Mouse (Mus musculus): ENCODE results near the gene Lhfp.
"Not testable (repeated sequence)": the region's sequence is repeated elsewhere in the genome, so short reads cannot be mapped to it uniquely, and the experiment has no call there.

The Lhfp gene

DNA sequence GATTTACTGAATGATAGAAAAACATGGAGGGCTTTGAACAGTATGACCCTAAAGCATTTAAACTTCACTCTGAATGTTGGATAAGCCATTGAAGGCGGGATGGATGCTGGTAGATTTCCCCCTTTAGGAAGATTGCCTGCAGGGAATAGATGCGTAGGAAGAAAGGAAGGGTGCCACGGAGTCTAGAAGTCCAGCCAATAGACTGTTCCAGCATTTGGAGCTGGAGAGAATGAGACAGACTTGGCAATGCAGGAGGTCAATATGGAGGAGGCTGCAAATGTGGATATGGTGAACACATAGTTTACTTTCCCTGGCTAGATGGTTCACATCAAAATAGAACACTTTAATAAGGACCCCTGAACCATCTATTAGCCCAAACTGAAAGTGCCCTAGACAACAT is 58.9 kb downstream of the Lhfp start:
- DNase-seq (ENCODE audit: low spot score): no peak

GRCm38 (mm10) chr3:53100803-53101202 is 59.5 kb downstream of the Lhfp start:
- no peak for DNase-seq (ENCODE audit: low spot score)

GRCm38 (mm10) chr3:53101711-53102110 is 60.4 kb downstream of the Lhfp start:
- no peak for DNase-seq (ENCODE audit: low spot score)

DNA sequence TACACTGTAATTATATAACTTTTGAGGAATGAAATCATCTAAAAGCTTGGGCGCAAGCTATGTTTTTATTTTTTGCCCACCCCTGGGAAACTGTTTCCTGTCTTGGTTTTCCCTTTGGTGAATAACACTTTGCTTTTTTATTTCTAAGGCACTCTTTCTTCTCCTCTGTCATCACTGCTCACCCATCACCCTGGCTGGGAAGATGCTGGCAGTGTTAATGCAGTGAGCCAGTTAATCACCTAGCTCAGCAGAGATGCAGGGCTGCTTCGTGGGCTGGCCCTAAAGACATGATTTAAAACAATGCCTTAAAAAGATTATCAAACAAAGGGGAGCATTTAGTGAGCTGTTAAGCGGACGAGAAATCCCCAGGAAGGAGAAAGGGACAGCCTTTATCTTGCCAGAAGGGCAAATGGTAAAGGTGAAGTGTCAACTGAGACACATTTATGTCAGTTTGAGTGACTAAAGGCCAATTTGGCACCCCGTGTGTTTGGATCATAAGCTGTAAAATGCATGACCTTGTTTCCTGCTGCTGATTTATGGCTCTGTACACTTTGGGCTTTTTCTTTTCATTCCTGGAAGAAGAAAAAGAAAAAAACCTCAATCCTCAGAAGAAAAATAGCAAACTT is 60.9 kb downstream of the Lhfp start:
- DNase-seq (ENCODE audit: low spot score): no peak

- no peak for DNase-seq (ENCODE audit: low spot score)
Measured at GRCm38 (mm10) chr3:53102757-53103153, 61.4 kb downstream of the Lhfp start.

DNA sequence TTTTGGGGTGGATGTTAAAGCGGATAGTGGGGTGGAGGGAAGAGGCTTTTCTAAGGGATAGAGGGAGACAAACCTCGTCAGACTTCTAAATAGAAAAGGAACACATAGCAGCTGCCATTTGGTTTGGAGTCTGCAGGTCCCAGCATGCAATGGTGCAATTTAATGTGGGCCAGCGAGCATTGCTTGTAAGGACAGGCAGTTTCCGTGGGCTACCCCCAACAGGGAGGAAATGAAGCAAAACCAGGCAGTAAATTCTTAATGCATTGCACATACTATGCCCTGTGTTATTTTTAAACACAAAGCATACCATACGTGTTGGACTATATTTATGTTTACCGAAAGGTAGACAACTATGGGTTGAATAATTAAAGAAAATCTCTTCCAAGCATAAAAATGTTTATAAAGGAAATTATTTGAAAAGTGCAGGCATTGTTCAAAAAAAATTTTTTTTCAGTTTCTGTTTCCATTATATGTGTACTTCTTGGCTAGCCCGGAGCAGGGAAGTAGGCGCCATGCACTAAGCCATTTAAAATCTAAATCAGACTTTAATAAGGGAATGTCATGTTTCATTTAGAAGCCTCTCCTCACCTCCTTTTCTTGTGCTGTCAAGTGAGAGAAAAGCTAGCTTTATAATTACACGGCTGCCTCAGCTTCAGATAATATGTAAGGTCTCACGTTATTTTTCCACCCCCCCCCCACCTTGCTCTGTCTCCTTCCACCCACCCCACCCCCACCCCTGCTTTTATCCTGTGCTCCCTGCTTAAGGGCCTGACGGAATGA is 67.5 kb downstream of the Lhfp start:
- DNase-seq (ENCODE audit: low spot score): no peak

DNA sequence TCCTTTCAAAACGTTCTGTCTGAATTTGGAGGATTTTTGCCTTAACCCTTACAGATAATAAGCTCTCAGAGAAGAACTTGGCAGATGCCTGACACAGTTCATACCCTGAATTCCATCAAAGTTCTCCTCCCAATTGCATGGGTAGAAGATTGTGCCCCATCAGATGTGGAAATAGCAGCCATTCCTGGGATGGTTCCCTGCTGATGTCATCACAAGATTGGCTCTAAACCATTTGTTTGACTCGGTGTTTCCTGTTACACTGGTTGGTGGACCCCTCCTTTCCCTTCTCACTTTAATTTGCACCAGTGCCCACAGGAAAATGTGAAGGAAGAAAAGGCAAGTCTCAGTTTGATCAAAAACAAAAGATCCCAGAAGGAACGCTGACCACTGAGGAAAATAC is 68.6 kb downstream of the Lhfp start:
- DNase-seq (ENCODE audit: low spot score): no peak

DNA sequence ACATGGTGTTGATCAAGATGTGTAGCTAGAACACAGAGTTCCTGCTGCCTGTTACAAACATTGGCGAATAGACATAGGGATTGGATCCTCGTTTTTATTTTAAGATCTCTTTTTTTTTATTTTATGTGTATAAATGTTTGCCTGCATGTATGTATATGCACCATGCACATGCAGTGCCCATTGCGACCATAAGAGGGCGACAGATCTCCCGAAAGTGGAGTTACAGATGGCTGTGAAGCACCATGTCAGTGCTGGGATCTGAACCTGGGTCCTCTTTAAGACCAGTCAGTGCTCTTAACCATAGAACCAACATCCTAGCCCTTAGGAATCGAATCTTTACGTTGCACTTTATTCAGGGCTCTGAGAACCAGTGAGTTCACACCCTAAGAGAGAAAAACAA is 70.7 kb downstream of the Lhfp start:
- DNase-seq (ENCODE audit: low spot score): no peak

GRCm38 (mm10) chr3:53118755-53119154 is 77.4 kb downstream of the Lhfp start:
- DNase-seq (ENCODE audit: low spot score): not testable (repeated sequence)

DNA sequence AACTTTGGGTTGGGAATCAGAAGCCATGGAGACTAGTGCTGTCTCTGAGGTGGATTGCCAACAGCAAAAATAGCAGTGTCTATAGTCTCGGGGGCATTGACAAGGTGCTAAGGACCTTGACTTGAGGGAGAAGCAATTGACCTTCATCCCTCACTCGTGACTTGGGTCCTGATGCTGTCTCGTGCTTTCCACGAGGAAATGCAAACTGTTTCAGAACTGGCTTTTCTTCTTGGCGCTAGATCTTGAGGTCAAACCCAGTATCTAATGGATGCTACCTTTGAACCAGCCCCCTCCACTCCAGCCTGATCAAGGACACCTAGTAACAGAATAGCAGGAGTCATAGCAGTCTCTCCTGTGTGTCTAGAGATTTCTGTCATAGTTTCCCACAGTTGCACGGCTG is 78.7 kb downstream of the Lhfp start:
- no peak for DNase-seq (ENCODE audit: low spot score)

DNA sequence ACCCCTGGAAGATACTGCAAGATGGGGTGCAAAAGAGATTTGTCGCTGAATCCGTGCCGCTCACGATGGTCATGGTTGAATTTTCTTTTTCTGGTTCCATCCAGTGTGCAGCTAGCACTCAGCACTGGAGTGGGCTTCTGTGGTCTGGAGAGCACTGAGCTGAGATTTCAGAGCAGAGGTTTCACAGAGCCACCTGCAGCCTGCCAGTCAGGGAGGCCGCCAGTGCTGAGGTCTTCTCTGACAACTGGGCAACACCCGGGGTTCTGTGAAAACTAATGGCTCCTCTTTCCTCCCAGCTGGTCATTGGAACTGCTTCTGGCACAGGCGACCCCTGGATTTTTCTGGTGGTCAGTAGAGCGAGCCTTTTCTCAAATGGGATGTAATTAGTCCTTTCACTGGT is 84.2 kb downstream of the Lhfp start:
- no peak for DNase-seq (ENCODE audit: low spot score)

GRCm38 (mm10) chr3:53138785-53139184 is 97.5 kb downstream of the Lhfp start:
- DNase-seq (ENCODE audit: low spot score): no peak

DNA sequence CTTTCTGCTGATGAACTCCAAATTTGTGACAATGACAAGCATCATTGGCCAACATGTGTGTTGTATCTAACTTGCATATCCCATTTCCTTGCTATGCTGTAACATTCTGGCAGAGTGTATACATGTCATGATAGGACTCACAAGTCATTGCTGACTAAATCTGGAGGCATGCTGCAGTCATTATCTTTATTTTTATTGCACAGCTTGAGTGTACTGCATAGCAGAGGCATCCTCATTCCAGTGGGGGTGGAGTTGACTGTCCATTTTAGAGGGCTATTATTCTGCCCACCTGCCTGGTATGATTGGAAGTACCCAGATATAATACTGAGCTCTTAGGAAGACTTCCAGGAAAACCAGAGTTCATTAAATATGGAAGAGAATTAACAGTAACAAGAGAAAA is 97.9 kb downstream of the Lhfp start:
- no peak for DNase-seq (ENCODE audit: low spot score)

- DNase-seq (ENCODE audit: low spot score): no peak
Measured at GRCm38 (mm10) chr3:53139642-53140041, 98.3 kb downstream of the Lhfp start.

- no peak for DNase-seq (ENCODE audit: low spot score)
Measured at GRCm38 (mm10) chr3:53142528-53142927, 101.2 kb downstream of the Lhfp start.

DNA sequence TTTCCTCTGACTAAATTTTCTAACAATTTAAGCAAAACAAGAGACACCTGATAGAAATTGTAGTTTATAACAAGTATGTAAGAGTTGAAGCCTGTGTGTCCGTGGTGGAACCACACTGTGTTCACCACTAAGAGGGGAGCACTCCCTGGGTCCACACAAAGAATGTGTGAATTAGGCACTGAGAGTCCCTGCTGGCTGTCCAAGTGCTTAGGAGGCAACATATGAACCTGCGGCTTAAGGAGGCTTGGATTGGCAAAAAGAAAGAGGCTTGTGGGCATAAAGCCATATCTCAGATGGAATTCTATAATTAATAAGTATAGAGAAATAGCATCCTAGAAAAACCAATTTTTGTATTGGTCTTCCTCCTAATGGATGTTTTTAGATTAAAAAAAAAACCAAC is 104.2 kb downstream of the Lhfp start:
- no peak for DNase-seq (ENCODE audit: low spot score)

GRCm38 (mm10) chr3:53145946-53146345 is 104.6 kb downstream of the Lhfp start:
- DNase-seq (ENCODE audit: low spot score): no peak

DNA sequence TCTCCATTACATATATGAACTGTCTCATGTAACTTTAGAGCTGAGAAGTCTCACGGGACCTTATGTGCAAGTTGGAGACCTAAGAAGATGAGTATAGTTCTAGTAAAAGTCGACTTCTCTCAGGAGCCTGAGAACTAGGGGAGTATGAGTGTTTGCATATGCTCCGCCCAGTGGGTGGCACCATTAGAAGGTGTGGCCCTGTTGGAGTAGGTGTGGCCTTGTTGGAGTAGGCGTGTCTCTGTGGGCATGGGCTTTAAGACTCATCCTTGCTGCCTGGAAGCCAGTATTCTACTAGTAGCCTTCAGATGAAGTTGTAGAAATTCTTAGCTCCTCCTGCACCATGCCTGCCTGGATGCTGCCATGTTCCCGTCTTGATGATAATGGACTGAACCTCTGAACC is 105.7 kb downstream of the Lhfp start:
- no peak for DNase-seq (ENCODE audit: low spot score)

DNA sequence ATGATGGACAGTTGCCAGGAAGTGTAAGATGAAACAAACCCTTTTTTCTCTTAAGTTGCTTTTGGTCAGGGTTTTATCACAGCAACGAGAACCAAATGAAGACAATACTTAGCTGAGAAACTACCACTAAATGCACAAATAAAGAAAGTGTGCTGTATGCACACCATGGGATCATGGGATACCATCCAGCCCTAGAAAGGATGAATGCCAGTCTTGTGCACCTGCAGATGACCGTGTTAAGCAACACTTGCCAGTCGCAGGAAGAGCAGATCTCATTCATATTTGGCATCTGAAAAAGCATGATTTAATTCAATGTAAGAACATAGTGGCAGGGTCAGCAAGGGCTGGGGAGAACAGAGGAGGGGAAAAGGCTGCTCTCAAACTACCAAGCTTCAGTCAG is 107.4 kb downstream of the Lhfp start:
- no peak for DNase-seq (ENCODE audit: low spot score)

- no peak for DNase-seq (ENCODE audit: low spot score)
Measured at GRCm38 (mm10) chr3:53149625-53150320, 108.4 kb downstream of the Lhfp start.

DNA sequence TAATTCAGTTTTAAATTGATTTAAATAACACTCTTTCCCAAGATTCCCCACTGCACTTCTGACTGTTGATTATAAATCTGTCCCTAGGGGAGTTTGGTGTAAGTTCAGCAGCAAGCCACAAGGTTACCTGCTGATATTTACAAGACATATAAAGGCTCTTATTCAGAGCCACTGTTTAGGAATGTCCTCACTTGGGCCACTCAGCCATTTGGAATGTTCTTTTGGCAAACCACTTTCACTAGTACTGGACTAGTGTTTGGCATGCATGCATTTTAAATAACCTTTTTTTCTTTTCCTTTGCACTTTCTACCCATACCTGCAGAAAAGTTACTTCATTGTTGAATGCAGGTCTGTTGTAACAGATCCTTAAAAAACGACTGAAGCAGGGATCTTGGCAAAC is 109.8 kb downstream of the Lhfp start:
- no peak for DNase-seq (ENCODE audit: low spot score)

DNA sequence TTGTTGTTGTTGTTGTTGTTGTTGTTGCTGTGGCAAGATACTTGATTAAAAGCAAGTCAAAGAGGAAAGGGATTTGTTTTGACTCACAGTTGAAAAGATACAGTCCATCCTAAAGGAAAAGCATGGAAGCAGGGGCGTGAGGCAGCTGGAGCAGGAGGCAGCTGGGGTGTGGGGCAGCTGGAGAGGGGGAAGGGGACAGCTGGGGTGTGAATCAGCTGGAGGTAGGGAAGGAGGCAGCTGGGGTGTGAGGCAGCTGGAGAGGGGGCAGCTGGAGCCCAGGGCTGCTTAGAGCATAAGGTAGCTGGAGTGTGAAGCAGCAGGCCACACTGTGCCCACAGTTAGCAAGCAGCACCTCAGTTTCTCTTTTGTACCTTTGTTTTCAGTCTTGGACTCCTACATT is 110.3 kb downstream of the Lhfp start:
- no peak for DNase-seq (ENCODE audit: low spot score)

- DNase-seq (ENCODE audit: low spot score): peak; percentile 10
Measured at GRCm38 (mm10) chr3:53161963-53162362, 120.6 kb downstream of the Lhfp start.

All from layer of hippocampus, adult 11-12 months (tissue).